In genomic region chrX:7696954-7697381, GRCm38 (mm10) we compare ENCODE assay signal across 8 mouse cellular contexts. TPM values are rescaled to one million over a fixed set of nuclear protein-coding genes. Genes with fewer than 3 reads are reported as not detected.
A peak's percentile ranks its signal among the peaks of the same experiment; 100 is the strongest.
DNase-seq lines count a peak whose midpoint lies in the region; ATAC-seq and TF ChIP-seq lines count a peak whose summit lies in the region.

Gene Gpkow, plus strand, starts transcription at chrX:7697131.

- H3K9me3 ChIP-seq in forebrain, embryonic 10.5 days = no peaks in the 10 kb centered on the region
- H3K9me3 ChIP-seq in heart, embryonic 15.5 days (replicated peaks) = no peaks in the 10 kb centered on the region
- H3K9me3 ChIP-seq in liver, embryonic 14.5 days (ENCODE audit: control insufficient read depth, low read length) = no peaks in the 10 kb centered on the region
- H3K9me3 ChIP-seq in neural tube, embryonic 11.5 days (ENCODE audit: control insufficient read depth, low read length) = no peaks in the 10 kb centered on the region
- no peaks in the 10 kb centered on the region for H3K9me3 ChIP-seq in stomach, postnatal 0 days (ENCODE audit: control insufficient read depth, low read length)

- H3K4me2 ChIP-seq in heart, embryonic 15.5 days = peak within 1 kb of the TSS; percentile 62
- H3K4me2 ChIP-seq in liver, embryonic 14.5 days (ENCODE audit: low read depth) = peak within 1 kb of the TSS; percentile 76
- H3K4me2 ChIP-seq in neural tube, embryonic 11.5 days (ENCODE audit: low read depth) = peak within 1 kb of the TSS; percentile 51
- H3K4me2 ChIP-seq in stomach, postnatal 0 days (replicated peaks; ENCODE audit: low read depth) = peak within 1 kb of the TSS; percentile 56

- H3K4me1 ChIP-seq in forebrain, embryonic 10.5 days = 0 out of 2 replicates have a peak, but pooled peaks cover 4% of the 10 kb centered on the region
- no peaks in the 10 kb centered on the region; the same call in 1 of the 2 replicates for H3K4me1 ChIP-seq in heart, embryonic 15.5 days (replicated peaks)
- peaks cover 0 to 2% of the 10 kb centered on the region in 2 experiments; a peak in 1 of 4 replicates for H3K4me1 ChIP-seq in liver, embryonic 14.5 days (replicated peaks; ENCODE audit: control insufficient read depth in 2 of 2, insufficient read depth in 2 of 2, low read length in 1 of 2)
- H3K4me1 ChIP-seq in neural tube, embryonic 11.5 days (ENCODE audit: control insufficient read depth, insufficient read depth, low read length) = no peaks in the 10 kb centered on the region
- no peaks in the 10 kb centered on the region for H3K4me1 ChIP-seq in stomach, postnatal 0 days (replicated peaks; ENCODE audit: control insufficient read depth, insufficient read depth)

- TF ChIP-seq CTCF in liver, embryonic 14.5 days (IDR thresholded peaks at IDR 0.05; ENCODE audit: low read depth) = no peak
- no peak for TF ChIP-seq CTCF in stomach, postnatal 0 days (IDR thresholded peaks at IDR 0.05; ENCODE audit: low read depth)

- 9% methylated on average over 33 of the region's 33 CpGs for WGBS in forebrain, embryonic 10.5 days
- WGBS in heart, embryonic 15.5 days = 9% methylated on average over 33 of the region's 33 CpGs
- WGBS in liver, embryonic 14.5 days (ENCODE audit: insufficient replicate concordance) = 10% methylated on average over 33 of the region's 33 CpGs
- WGBS in neural tube, embryonic 11.5 days = 11% methylated on average over 33 of the region's 33 CpGs
- 11% methylated on average over 33 of the region's 33 CpGs for WGBS in stomach, postnatal 0 days

- peaks cover 36% of the 10 kb centered on the region for H3K36me3 ChIP-seq in forebrain, embryonic 10.5 days (replicated peaks)
- H3K36me3 ChIP-seq in heart, embryonic 15.5 days = no peaks in the 10 kb centered on the region
- no peaks in the 10 kb centered on the region; the same call in 1 of the 2 replicates for H3K36me3 ChIP-seq in liver, embryonic 14.5 days (replicated peaks; ENCODE audit: control insufficient read depth, insufficient read depth, low read depth)
- no peaks in the 10 kb centered on the region for H3K36me3 ChIP-seq in neural tube, embryonic 11.5 days (ENCODE audit: control insufficient read depth, insufficient read depth, low read length)
- H3K36me3 ChIP-seq in stomach, postnatal 0 days (ENCODE audit: control insufficient read depth, insufficient read depth, low read length) = no peaks in the 10 kb centered on the region

- peak; percentile 68 to 74 for DNase-seq in CD8-positive naive resting alpha-beta T cell, adult 2 months (ENCODE audit: low read depth in 2 of 2, low spot score in 2 of 2)
- peak; percentile 66 for DNase-seq in c-Kit-positive CD71-negative TER-119-negative erythroid progenitor cells, embryonic 14.5 days (ENCODE audit: low read depth)
- peak; percentile 78 for DNase-seq in forebrain, embryonic 10.5 days (ENCODE audit: extremely low spot score, low spot score)
- peak; percentile 85 to 94 for DNase-seq in kidney, postnatal 25 days
- peak; percentile 81 to 86 (median 86) for DNase-seq in liver, embryonic 14.5 days (ENCODE audit: low read depth in 3 of 3, low spot score in 3 of 3)
- DNase-seq in neural tube, embryonic 11.5 days (ENCODE audit: low spot score) = peak; percentile 85
- peak; percentile 83 for DNase-seq in stomach, postnatal 0 days (ENCODE audit: low spot score)

- H3K27me3 ChIP-seq in forebrain, embryonic 10.5 days (ENCODE audit: poor library complexity, severe bottlenecking) = no peaks in the 10 kb centered on the region
- H3K27me3 ChIP-seq in heart, embryonic 15.5 days = no peaks in the 10 kb centered on the region
- H3K27me3 ChIP-seq in liver, embryonic 14.5 days (ENCODE audit: control insufficient read depth, insufficient read depth, low read length) = no peaks in the 10 kb centered on the region
- no peaks in the 10 kb centered on the region for H3K27me3 ChIP-seq in neural tube, embryonic 11.5 days (ENCODE audit: control insufficient read depth, insufficient read depth, low read length)
- no peaks in the 10 kb centered on the region for H3K27me3 ChIP-seq in stomach, postnatal 0 days (ENCODE audit: control insufficient read depth, insufficient read depth, low read length)

- peak within 1 kb of the TSS; percentile 84 for H3K27ac ChIP-seq in forebrain, embryonic 10.5 days
- peak within 1 kb of the TSS; percentile 60; the same call in 1 of the 2 replicates for H3K27ac ChIP-seq in heart, embryonic 15.5 days
- H3K27ac ChIP-seq in liver, embryonic 14.5 days = peak within 1 kb of the TSS; percentile 27
- H3K27ac ChIP-seq in neural tube, embryonic 11.5 days (ENCODE audit: low read depth, low read length) = no peak within 1 kb of the TSS
- H3K27ac ChIP-seq in stomach, postnatal 0 days (replicated peaks) = no peak within 1 kb of the TSS

- peak within 1 kb of the TSS; percentile 72 for H3K9ac ChIP-seq in heart, embryonic 15.5 days
- H3K9ac ChIP-seq in liver, embryonic 14.5 days (replicated peaks) = peak within 1 kb of the TSS; percentile 77
- peak within 1 kb of the TSS; percentile 50 for H3K9ac ChIP-seq in neural tube, embryonic 11.5 days (ENCODE audit: low read length)
- H3K9ac ChIP-seq in stomach, postnatal 0 days (ENCODE audit: low read length) = peak within 1 kb of the TSS; percentile 61

- peak; percentile 89 for ATAC-seq in heart, embryonic 15.5 days (replicated peaks; ENCODE audit: insufficient number of reproducible peaks, insufficient read depth, low FRiP score, low read depth)
- peak; percentile 96 for ATAC-seq in liver, embryonic 14.5 days (ENCODE audit: insufficient read depth)
- peak; percentile 89 for ATAC-seq in neural tube, embryonic 11.5 days (ENCODE audit: insufficient read depth, low FRiP score, low TSS enrichment)
- peak; percentile 95 for ATAC-seq in stomach, postnatal 0 days (ENCODE audit: low FRiP score, low TSS enrichment)

- no peak for TF ChIP-seq EP300 in liver, embryonic 14.5 days (IDR thresholded peaks at IDR 0.05; ENCODE audit: low read depth)
- TF ChIP-seq EP300 in stomach, postnatal 0 days (optimal IDR thresholded peaks at IDR 0.05) = no peak

- H3K4me3 ChIP-seq in forebrain, embryonic 10.5 days = peak within 1 kb of the TSS; percentile 65
- H3K4me3 ChIP-seq in heart, embryonic 15.5 days = peak within 1 kb of the TSS; percentile 64
- peak within 1 kb of the TSS; percentile 80 to 98 for H3K4me3 ChIP-seq in liver, embryonic 14.5 days (ENCODE audit: insufficient read depth in 1 of 2, low read depth in 2 of 2, low read length in 2 of 2)
- peak within 1 kb of the TSS; percentile 55 for H3K4me3 ChIP-seq in neural tube, embryonic 11.5 days (ENCODE audit: low read depth, low read length)
- H3K4me3 ChIP-seq in stomach, postnatal 0 days (ENCODE audit: low read depth, low read length) = peak within 1 kb of the TSS; percentile 52

RNA-seq across cellular contexts. Expression of gene Gpkow, which starts in this region (rescaled TPM):
- polyA plus RNA-seq in forebrain, embryonic 10.5 days (2016; fragmentation: Nextera tagmentation; extraction: Ambion mirVana) = 44.4 and 46.1 TPM in 2 replicates
- 27.0 and 28.2 TPM in 2 replicates for polyA plus RNA-seq in heart, embryonic 15.5 days (2015; fragmentation: Nextera tagmentation; extraction: Ambion mirVana)
- polyA plus RNA-seq in liver, embryonic 14.5 days (2012; rRNA removed) = 4.4 and 7.0 TPM in 2 replicates
- 12.6 and 14.6 TPM in 2 replicates for polyA plus RNA-seq in liver, embryonic 14.5 days (2014; fragmentation: Nextera tagmentation; extraction: Ambion mirVana)
- polyA plus RNA-seq in neural tube, embryonic 11.5 days (2014; fragmentation: Nextera tagmentation; extraction: Ambion mirVana) = 47.3 and 48.4 TPM in 2 replicates
- polyA plus RNA-seq in stomach, postnatal 0 days (2015; fragmentation: Nextera tagmentation; extraction: Ambion mirVana) = 18.0 and 18.5 TPM in 2 replicates

Comparison
In these comparisons a context has a peak if more than half of its experiments do, and no peak if none do; other contexts are left out.
1. H3K27ac ChIP-seq: peak in forebrain, embryonic 10.5 days (single experiment), heart, embryonic 15.5 days (single experiment) and liver, embryonic 14.5 days (single experiment); none in neural tube, embryonic 11.5 days (single experiment) and stomach, postnatal 0 days (single experiment).
2. Peak in every context shown above with its lines, with median percentiles within 50 percentile points of each other: DNase-seq, H3K4me3 ChIP-seq, ATAC-seq, H3K4me2 ChIP-seq and H3K9ac ChIP-seq.